Mouse (Mus musculus): ENCODE results near the gene Sema3a.
"Not testable (repeated sequence)": the region's sequence is repeated elsewhere in the genome, so short reads cannot be mapped to it uniquely, and the experiment has no call there.

The Sema3a gene

GRCm38 (mm10) chr5:13549080-13549479 lies 423.9 kb downstream of the Sema3a start:
- DNase-seq (ENCODE audit: low spot score), result no peak

DNA sequence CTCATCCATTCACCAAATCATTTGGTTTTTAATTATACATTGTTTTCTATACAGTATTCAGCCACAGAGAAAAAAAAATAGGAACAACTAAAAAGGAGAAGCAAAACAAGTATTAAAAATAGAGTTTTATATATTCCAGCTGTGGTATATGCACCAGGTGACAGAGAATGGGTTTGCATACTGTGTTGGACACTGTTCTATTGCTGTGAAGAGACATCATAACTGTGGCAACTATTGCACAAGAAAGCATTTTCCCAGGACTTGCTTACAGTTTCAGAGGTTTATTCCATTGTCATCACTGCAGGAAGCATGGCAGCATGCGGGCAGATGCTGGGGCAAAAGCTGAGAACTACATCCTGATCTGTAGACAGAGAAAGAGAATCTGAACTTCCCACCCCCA lies 425.7 kb downstream of the Sema3a start:
- DNase-seq (ENCODE audit: low spot score), result no peak

DNA sequence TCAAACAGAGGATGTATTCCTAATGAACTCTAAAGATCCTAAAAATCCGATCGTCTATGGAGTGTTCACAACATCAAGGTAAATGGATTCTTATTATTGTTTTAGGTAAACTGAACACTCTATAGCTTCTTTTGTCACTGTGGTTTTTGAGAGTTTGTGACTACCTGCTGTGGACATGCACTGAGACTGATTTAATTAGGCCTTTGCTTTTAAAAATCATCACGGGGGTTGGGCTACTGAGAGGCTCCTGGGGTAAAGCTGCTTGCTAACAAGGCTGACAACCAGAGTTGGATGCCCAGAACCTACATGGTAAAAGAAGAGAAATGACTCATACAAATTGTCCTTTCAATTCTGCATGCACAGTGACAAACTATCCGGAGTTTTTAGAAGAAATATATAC lies 432.0 kb downstream of the Sema3a start:
- no peak for DNase-seq (ENCODE audit: low spot score)

GRCm38 (mm10) chr5:13573867-13574266 lies 448.7 kb downstream of the Sema3a start:
- DNase-seq (ENCODE audit: low spot score), result no peak

- DNase-seq (ENCODE audit: low spot score), result no peak
Observed at GRCm38 (mm10) chr5:13579123-13579522, 453.9 kb downstream of the Sema3a start.

DNA sequence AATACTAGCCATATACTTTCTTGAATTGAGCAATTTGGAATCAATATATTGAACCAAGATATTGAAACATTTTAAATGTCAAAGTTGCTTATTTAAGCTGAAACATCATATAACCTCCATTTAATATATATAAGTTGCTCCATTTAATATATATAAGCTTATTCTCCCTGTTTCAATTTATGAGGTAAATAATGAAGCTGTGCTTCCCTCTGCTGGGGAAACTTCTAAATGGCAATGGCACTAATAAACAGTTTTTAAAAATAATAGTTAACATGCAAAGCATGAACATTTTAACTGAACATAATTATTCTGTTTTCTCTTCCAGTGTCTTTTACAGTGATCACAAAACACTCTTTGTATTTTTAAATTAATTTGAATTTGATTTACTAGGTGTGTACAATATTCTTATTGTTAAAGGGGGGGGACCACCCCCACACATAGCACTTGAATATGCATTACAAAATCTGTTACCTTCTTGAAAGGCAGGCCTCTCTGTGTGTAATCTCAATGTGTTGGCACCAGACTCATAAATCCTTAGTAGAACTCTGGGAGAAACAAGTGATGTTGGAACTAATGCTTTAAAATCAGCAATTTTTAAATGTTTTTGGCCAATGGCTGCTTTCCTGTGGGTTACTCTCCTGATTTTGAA lies 460.5 kb downstream of the Sema3a start:
- DNase-seq (ENCODE audit: low spot score), result no peak

DNA sequence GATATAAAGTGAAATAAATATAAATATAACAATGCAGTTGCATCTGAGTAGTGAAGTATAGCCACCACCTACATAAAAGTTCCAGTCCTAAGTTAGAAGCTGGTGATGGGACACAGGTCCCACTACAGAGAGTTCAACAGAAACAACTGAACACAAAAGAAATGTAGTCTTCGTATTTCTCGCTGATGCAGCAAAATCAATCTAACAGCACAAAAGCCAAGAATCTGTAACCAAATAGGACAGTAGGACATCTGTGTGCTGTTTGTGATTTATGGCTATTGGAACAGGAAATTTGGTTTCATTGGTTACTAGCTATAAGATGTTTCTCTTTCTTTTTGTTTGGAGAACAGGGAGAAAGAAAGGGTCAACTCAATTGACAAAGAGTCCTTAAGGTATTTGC lies 469.2 kb downstream of the Sema3a start:
- DNase-seq (ENCODE audit: low spot score), result no peak

GRCm38 (mm10) chr5:13611631-13612030 lies 486.4 kb downstream of the Sema3a start:
- no peak for DNase-seq (ENCODE audit: low spot score)

DNA sequence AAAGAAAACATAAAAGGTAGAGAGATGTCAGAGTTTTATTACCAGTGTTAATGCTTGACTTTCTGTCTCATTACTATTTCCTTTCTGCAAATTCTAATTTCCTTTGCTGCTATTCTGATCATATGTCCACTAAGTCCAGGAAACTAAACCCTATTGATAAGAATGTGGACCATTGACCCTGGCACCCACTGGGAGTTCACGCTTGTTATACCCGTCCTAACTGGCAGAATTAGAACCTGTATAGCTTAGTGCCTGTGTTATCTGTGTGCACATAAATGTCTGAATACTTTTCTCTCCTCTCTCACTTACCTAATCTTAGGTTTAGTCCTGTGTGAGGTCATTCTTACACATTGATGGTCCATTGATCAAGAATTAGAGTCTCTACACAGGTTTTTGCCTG lies 486.9 kb downstream of the Sema3a start:
- DNase-seq (ENCODE audit: low spot score), result no peak

DNA sequence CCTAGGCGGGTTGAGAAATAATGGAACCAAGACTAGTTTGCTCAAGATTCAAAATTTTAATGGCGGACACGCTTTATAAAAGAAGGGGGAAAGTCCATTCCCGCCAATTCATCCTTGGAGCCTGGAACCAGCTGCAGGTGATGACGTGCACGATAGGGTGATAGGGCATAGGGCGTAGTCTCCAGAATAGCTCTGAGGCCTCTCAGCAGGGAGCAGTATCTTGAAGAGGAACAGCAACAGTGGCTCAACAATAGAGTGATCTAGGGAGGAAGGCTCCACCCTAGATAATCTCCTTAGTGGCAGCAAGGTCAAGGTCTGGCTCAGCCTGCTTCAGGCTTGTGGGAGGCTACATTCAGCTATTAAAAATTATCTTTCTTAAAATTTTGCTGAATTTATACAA lies 489.4 kb downstream of the Sema3a start:
- DNase-seq (ENCODE audit: low spot score), result not testable (repeated sequence)

- DNase-seq (ENCODE audit: low spot score), result no peak
Observed at GRCm38 (mm10) chr5:13615907-13616306, 490.7 kb downstream of the Sema3a start.

GRCm38 (mm10) chr5:13622578-13622977 lies 497.4 kb downstream of the Sema3a start:
- no peak for DNase-seq (ENCODE audit: low spot score)

GRCm38 (mm10) chr5:13624754-13625153 lies 499.5 kb downstream of the Sema3a start:
- DNase-seq (ENCODE audit: low spot score), result no peak

DNA sequence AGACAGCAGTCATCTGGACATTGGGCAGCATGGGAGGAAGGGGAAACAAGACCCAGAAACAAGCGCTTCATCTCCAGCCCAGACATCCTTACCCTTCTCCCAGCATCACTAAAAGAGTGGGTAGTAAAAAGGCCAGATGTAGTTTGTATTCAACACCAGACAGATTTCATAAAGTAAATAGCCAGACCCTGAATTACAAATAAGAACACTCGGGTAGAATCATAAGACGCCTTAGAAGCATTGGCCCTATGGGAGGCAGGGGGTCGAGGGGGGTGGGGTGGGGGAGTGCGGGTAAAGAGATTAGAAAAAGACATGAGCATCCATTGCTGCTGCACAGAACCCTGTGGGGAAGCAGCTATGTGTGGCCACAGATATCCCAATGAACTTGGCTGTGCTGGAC lies 500.9 kb downstream of the Sema3a start:
- no peak for DNase-seq (ENCODE audit: low spot score)

DNA sequence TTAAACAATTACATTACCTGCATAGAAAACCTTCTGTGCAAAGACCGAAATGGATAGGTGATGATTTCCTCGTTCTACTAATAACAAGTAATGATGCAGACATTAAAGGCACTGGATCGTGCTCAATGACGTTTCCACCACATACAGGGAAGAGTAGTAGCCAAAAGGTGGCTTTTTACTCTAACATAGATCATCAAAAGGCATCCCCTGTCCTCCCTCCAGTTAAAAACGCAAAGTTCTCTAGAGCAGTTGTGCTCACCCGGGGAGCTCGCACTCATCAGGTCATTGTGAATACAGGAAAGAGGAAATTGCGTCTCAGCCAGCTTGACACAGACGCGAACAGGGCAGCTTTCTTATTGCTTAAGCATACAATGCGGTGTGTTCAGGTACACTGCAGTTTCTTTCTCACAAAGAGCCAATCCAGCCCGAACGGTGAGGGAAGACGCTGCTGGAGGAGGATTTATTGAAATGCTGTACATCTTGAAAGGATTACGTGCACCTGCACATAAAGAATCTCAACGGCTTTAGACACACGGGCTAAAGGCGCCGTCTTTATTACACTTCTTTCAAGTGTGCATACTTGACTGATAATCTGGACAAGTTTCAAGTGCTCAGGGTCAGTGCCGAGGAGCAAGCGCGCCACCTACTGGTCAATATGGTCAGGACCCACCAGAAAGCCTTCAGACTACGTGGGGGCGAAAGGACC lies 503.5 kb downstream of the Sema3a start:
- peak; percentile 38 for DNase-seq (ENCODE audit: low spot score)

GRCm38 (mm10) chr5:13629916-13630315 lies 504.7 kb downstream of the Sema3a start:
- DNase-seq (ENCODE audit: low spot score), result no peak

DNA sequence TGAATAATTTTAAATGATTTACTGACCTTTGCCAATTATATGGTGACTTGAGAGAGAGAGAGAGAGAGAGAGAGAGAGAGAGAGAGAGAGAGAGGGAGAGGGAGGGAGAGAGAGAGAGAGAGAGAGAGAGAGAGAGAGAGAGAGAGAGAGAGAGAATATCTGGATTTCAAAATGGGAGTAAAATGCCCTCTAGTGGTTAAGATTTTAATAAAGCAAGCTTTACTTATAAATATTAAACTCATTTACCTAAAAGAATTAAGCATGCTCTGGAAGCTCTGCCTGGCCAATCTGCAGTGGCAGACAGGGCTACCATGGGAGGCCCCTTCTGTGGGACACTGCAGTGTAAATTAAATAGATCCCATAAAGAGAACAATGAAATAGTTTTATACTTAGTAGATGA lies 505.5 kb downstream of the Sema3a start:
- no peak for DNase-seq (ENCODE audit: low spot score)

GRCm38 (mm10) chr5:13636237-13636636 lies 511.0 kb downstream of the Sema3a start:
- no peak for DNase-seq (ENCODE audit: low spot score)
